Mouse (Mus musculus) T-helper 17 cell (primary cell): ENCODE measurements at regions not wholly inside any gene's neighbourhood (a gene's known extent, or its start where the extent isn't known, plus 50 kb on each side); places are given as distances from the start of the nearest gene placed in this dataset.
"Not testable (repeated sequence)": the region's sequence is repeated elsewhere in the genome, so short reads cannot be mapped to it uniquely, and the experiment has no call there.

Source experiments
- in situ Hi-C, 2 experiments: fragments of 300-600 bp; cut with MboI, MseI; formaldehyde crosslinking; loops; 1 replicate in 1 of 2; 2 replicates in 1 of 2; pipeline ENCODE4 v1.15.1; 2025; ENCODE audit warnings: high pct_unique_total_duplicates in 2 of 2

DNA sequence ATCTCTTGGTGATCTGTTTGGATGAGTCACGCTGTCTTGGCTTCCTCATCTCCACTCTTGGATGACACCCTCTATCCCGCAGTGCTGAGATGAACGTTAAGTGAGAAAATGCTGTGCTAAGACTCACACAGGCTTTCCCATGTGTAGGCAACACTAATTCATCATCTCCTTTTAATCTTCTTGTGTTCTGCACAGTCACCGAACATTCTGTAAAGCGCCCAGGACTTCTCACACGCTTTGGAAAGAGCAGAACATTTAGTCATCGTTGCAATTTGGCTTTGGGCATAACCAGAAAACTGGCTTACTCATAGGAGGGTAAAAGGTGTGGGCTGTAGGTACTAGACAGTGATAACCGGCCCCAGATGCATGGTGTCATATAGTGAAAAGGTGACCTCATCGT lies 94.9 kb downstream of the Plppr4 start:
- in situ Hi-C loops, result no loop called here

DNA sequence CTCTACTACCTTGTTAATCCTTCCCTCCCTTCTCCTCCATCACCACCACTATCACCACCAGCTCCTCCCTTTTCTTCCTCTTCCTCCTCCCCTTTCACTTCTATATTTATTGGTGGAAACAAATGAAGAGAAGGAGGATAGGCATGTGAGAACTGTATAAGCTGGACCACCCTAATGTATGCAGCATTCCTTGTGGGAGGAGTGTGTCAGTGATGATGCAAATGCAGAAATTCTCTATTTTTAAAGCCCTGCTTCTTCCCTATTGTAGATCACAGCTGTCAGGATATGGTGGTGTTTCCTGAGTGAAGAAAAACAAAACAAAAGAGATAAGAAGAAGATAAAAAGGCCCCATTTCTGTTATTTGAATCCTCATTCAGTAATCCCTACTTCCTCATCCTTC lies 112.8 kb downstream of the Plppr4 start:
- in situ Hi-C loops, result no loop called here

DNA sequence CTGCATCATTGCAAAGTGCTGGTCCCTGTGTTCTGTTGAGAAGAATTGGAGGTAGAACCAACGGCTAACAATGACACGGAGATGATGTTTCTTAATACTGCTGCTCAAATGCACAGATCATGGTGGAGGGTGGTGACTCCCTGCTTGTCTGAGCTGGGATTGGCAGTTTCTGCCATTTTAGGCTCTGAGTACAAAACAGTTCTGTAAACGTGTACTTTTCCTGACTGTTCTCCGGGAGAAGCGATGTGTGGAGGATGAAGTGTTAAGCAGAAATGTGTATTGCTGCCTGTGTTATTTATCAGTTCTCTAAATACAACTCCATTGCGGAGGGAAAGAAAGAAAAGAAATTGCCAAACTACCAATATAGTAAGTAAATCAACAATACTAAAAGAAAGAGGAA lies 118.9 kb downstream of the Plppr4 start:
- in situ Hi-C loops, result no loop called here

DNA sequence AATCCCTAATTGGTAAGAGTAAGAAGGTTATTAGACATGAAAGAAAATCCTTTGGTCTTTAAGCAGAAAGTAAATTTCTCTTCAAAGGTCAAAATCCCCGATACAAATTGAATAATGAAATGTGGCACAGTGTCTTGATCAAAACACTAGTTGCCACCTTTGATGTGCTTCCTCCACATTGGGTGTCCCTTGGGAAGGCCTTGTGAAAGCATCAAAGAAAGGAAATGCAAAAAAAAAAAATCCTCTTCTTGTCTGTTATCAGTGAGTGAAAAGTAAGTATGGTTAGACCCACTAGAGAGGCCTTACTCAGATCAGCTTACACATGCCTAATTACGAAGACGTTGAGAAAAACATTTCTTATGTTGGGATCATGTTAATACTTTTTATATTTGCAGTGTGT lies 134.1 kb downstream of the Plppr4 start:
- in situ Hi-C loops, result no loop called here

DNA sequence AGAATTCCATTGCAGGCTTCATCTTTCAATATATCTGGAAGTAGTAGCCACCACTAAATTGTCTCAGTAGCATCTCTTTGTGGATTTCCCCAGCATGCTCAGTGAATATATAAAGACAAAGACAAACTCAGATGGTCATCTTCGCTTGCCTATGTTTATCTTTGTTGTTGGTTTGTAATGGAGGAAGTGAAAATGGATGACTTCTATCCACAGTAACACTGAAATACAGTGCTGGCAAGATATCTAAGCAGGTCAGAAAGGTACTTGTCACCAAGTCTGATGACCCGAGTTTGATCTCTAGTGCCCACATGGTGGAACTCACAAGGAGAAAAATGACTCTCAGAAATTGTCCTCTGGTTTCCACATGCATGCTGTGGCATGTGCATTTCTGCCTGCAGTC lies 135.6 kb downstream of the Plppr4 start:
- in situ Hi-C loops, result no loop called here

DNA sequence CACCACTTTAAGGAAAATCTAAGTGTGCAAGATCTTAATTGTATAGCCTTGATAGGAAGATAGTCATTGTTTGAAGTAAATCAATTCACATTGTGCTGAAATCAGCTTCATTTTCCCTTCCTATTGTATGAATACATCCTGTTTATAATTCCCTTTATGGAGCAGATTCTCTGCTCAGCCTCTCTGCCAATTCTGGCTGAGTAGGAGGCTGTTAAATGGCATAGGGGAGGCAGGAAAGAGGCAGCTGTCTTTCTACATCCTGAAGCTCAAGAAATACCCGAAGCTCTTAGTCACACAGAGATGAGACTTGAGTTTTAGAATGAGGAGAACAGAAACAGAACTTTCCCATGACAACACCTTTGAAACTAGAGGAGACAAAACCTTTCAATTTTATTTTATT lies 142.7 kb downstream of the Plppr4 start:
- in situ Hi-C loops, result no loop called here

DNA sequence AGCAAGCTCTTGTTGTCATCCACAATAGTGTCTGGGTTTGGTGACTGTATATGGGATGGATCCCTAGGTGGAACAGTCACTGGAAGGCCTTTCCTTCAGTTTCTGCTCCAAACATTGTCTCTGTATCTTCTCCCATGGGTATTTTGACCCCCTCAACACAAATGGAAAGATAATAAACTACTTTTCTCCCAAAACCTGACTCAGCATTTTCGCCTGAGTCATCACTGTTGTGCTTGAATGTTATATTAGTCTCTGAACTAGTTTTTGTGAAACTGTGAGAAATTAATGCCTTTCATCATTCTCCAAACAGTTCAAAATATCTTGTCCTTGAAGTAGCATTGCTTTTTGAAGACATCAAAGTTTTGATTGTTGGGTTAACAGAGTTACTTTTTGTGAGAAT lies 168.8 kb downstream of the Plppr4 start:
- in situ Hi-C loops, result no loop called here

DNA sequence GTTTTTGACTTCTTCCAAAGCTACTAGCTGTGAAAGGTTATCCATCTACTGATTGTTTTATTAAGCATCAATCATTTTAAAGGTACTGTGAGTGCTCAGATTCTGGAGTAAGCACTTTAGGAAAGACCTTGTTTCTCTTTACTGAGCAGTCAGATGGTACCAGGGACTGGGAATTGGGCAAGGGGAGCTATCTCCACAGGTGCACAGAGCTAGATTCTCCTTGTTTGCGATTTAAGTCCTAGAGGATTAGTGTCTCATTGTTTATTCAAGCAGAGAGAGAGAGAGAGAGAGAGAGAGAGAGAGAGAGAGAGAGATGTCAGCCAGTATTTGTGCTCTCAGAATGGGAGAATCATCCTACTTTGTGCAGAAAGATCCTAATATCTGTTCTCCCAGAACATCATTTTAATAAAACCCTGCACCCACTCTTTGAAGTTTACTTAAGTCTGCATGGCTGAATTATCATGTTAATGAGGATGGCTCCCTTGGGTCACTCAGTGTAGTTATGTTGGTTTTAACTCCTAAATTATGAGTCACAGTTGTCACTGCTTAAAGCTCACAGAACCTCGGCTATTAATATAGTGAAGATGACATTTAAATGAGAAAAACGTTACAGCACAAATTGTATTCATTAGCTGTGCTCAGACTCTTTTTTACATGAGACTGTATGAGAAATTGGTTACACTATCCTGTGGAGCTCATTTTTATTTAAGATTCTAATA lies 171.7 kb downstream of the Plppr4 start:
- in situ Hi-C loops, result no loop called here

DNA sequence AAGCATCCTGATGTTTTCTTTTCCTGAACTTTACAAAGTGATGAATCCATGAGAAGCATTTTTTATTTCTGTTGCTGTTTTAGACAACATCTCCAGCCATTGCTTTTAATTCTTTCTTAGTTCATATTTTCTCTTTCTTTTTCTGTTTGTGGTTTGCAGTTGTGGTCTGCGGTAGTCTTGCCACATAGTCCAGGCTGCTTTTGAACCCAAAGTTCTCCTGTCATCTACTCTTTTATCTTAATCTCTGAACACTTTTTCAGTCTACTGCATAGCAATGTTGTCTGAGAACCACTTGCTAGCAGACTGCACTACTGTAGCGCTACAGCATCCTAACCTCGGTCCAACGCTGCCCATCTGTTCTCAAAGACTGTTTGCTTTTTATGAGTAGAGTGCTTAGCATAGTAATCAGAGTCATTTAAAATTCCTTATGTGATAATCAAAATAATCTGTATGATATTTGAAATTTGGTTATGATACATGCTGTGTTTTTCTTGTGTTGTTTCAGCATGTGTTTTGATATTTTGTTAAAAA lies 177.0 kb downstream of the Plppr4 start:
- in situ Hi-C loops, result no loop called here

DNA sequence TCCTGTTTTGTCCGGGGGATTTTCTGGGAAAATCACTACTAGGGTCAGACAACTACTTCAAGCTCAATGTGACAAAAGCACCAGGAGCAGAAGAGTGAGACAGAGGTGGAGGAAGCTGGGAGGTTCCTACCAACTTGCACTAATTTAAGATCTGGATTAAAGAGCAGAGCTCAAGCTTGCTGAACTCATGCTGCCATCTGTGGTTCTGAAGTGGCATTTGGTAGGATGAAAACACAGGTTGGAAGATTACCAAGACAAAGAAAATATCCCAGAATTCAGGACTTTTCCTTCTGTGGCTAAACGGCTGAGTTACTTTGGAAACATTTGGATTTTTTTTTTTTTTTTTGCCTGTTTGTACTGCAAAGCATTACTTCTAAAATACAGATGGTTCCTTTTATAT lies 190.9 kb downstream of the Plppr4 start:
- in situ Hi-C loops, result no loop called here

DNA sequence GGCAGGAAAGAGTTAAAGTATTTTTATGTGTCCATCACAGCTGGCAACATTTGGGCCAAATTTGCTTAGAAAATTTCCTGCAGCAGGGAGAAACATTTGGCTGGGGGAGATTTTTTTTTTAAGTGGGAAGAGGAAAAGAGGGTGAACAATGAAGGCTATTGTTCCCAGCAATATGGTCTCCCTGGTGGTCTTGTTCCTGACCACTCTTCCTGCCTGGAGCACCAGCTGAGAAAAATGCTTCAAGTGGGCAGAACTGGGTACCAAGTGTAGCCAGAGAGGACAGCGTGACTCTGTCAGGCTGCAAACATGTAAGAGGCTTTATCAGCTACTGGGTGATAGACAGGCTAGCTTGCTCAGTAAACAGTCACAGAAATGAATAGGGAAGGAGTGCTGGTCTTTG lies 194.3 kb upstream of the Palmd start:
- in situ Hi-C loops, result no loop called here

DNA sequence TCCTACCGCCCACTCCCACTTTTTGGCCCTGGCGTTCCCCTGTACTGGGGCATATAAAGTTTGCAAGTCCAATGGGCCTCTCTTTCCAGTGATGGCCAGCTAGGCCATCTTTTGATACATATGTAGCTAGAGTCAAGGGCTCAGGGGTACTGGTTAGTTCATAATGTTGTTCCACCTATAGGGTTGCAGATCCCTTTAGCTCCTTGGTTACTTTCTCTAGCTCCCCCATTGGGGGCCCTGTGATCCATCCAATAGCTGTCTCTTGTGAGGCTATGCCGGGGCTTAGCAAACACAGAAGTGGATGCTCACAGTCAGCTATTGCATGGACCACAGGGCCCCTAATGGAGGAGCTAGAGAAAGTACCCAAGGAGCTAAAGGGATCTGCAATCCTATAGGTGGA lies 191.9 kb upstream of the Palmd start:
- in situ Hi-C loops, result not testable (repeated sequence)

DNA sequence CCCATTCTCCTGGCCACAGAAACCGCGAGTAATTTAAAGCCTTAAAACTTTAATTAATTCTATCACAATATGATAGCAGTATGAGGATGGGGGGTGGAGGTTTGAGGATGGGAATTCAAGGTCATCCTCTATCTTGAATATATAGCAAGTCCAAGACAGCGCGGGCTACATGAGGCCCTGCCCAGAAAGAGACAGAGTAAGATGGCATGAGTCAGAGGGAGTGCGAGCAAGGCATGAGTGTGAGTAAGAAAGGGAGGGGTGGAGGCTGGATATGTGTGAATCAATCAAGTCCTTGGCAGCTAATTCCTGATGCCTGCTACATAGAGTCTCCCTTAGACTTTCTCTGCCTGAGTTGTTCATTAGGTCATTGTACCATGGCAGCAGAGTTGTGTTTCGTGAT lies 186.5 kb upstream of the Palmd start:
- in situ Hi-C loops, result no loop called here

DNA sequence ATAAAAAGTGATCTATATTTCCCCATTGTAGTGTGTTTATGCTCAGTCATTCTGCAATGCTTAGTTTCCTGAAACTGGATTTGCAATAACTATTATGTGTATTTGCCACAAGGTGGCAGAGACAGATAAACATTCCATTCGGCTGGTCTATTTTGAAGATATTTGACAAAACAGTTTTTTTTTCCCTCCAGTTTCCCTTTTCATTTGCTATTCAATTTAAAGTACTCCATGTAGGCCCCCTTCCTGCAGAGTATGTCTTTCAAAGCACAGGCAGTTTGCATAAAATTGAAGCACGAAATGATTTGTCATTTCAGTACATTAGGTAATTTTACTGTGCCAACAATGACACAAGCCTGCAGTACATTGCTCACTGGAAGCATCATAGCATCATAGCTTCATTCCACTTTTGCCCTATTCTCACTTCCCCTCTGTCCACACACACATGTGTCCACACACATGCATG lies 184.3 kb upstream of the Palmd start:
- in situ Hi-C loops, result no loop called here

DNA sequence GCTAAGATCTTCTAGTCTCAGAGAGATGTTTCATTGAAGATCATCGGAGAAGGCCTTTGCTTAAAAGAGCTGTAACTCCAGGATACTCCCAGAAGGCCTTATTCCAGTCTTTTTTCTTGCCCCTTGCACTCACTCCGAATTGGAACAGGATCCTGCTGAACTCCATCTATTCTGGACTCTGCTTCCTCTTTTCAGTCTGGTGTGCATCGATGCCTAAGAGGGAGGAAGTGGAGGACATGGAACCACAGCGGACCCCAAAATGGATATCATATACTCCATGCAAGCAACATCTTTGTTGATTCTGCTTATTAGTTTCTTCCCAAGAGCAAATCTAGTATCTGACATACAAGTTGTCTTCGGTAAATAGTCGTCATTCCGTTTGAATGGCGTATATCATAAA lies 183.6 kb upstream of the Palmd start:
- in situ Hi-C loops, result no loop called here

DNA sequence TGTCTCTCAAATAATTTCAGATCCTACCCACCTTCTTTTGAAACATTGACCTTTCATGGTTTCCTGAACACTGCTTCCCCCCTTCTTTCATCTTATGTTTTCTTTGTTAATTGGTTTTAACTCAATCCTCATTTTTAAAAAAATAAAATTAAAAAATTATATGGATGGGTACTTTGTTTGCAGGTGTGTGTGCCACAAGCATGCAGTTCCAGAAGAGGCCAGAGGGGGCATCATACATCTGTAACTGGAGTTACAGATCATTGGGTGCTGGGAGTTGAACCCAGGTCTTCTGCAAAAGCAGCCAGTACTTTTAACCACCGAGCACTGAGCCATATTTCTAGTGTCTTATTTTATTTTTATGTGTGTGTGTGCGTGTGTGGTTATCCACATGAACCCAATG lies 178.6 kb upstream of the Palmd start:
- in situ Hi-C loops, result no loop called here

DNA sequence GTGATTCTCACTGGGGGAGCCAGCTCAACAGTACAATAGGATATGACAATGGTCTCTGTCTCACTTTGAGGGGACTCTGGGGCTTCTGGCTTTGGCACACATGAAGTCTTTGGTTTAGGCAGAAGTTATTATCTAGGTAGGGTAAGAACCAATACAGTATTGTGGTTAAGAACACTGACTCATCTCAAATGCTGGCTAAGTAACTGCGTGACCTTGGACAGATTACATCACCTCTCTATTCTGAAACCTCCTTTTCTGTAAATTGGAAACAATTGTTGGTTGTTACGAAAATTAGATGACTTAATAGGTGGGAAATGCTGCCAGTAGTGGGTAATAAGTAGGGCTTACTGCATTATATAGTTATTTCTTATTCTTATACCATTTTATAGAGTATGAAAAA lies 171.0 kb upstream of the Palmd start:
- in situ Hi-C loops, result no loop called here

DNA sequence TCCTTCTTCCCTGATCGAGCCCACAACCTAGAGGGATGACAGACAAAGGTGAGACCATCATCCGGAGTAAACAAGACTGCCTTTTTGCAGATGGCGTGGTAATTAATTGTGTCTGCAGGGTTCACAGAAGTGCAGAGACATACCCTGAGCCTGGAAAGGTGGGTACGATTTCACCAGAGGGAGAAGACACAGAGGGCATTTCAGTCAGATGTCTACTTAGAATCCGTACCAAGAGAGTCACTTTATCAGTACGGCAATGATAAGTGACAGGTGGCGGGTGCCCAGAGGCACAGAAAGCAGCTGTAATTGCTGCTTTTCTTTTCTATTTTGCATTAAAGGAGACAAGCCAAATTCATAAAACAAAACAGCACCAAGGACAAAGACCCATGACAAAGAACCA lies 169.9 kb upstream of the Palmd start:
- in situ Hi-C loops, result no loop called here

DNA sequence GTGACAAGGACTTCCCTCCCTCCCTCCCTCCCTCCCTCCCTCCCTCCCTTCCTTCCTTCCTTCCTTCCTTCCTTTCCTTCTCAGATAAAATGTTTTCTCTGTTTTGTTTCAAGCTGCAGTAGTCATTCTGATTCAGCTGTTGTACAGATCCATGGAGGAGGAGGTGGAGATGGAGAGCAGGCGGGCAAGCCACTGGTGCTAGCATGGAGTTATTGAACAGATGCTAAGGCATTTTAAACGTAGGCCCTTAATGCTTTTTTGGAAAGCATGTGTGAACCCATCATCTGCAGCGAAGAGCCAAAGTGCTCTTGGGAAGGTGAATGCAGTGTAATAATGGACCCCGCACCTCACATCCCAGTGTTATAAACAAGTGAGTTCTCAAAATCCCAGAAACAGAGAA lies 164.1 kb upstream of the Palmd start:
- in situ Hi-C loops, result no loop called here

DNA sequence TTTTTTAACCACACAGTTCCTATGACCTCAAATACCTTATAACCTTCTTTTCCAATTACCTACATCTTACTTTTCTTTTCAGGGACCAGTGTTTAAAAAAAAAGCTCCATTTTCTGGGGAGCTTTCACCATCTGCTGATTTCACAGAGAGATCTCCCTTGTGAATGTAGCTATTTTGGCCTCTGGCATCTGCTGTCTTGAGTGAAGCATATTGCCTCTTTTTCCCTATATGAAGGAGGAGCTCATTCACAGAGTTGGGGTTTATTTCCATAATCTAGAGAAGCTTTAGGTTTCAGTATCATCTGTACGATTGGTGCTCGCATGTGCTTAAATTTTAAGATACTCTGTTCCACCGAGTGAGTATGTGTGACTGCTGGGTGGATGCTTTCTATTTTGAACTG lies 153.4 kb upstream of the Palmd start:
- in situ Hi-C loops, result loop anchor here in 1 of 2 experiments (10.0 kb wide), 1 partner anchor 313 kb away; no protein-coding TSS in a partner anchor

DNA sequence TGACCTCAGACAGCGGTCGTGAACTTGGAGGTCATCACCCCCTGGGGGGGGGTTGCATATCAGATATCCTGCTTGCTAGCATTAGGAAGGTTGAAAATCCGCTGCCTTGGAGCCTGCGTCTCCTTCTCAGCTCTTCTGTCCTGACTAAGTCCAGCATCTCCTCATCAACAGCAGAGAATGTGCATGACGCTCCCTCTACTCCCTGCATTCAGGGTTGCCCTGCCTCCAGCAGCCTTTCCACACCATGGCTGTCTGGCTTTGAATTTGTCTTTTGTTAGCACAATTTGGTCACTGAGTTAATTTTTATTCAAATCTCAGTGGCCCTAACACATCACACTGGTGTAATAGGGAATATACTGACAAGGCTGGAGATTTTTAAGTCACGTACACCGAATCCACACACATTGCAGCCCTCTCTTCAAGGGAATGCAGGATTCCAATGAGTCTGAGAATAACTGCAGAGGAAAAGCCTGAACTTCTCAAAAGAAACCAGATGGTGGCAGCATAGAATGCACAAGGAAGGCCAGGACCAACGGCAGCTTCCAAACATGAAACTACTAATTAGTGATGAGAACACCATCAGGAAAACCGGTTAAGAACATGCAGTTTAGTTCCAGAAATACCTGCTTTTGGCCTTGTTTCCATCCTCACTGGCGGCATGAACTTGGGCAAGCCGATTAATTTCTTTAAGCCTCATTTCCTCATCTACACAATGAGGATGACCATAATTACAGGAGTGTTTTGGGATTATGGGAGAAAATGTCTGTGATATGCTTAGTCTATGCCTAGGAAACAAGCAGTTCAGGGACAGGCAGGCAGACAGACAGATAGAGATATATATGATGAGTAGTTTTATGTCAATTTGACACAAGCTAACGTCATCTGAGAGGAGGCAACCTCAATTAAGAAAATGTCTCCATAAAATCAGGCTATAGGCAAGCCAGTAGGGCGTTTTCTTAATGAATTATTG lies 151.6 kb upstream of the Palmd start:
- in situ Hi-C loops, result loop anchor here in 1 of 2 experiments (10.0 kb wide), 1 partner anchor 314 kb away; no protein-coding TSS in a partner anchor

DNA sequence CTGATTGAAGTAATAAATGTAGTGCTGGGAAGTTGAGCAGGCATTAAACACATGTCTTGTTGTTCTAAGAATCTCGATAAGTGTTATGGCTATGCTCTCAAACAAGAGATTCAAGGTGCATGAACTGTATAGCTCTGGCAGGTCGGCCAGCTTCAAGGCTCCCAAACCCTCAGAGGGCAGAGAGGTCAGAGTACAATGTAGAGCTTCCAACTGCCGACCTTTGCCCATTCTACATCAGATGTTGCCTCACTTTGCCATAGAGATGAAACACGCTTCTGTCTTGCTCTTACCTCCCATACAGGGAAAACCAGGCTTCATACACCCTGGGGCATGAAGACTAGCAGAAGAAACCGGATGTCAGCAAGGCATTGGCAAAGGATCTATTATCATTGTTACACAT lies 150.8 kb upstream of the Palmd start:
- in situ Hi-C loops, result no loop called here

DNA sequence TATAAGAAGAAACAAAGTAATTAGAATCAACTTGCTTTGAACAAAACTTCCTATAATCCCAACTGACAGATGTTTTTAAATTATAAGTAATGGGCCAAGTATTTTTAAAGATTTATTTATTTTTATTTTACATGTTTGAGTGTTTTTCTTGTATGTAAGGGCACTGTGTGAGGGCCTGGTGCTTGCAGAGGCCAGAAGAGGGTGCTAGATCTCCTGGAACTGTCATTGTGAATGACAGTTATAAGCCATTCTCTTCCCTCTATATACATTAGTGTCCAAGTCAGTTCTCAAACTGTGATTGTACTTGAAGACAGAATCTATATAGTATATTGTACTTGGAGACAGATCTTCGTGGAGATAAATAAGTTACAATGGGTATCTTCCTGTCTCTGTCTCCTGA lies 149.1 kb upstream of the Palmd start:
- in situ Hi-C loops, result no loop called here
